Mouse (Mus musculus) liver, embryonic 15.5 days (tissue): Measurements from ENCODE around the gene Fam228b. TPM values are rescaled to one million over a fixed set of nuclear protein-coding genes. Genes with fewer than 3 reads are reported as not detected.
"Not testable (repeated sequence)": the region's sequence is repeated elsewhere in the genome, so short reads cannot be mapped to it uniquely, and the experiment has no call there.

Source experiments
- ATAC-seq: fragments of 200-750 bp; cut with Nextera tagmentation; 2 replicates; pipeline ENCODE4 v1.8.0; 2017; ENCODE audit warnings: moderate number of reproducible peaks, mild to moderate bottlenecking, moderate library complexity; ENCODE audit not compliant: insufficient read depth
- H3K27ac ChIP-seq: fragments of 300-500 bp; sonication (generic); replicated peaks from 2 replicates; pipeline ENCODE4 v1.5.1; 2015; ENCODE audit warnings: mild to moderate bottlenecking, inconsistent platforms
- H3K27me3 ChIP-seq: fragments of 300-500 bp; sonication (generic); 2 replicates; pipeline ENCODE4 v1.6.1; 2015; ENCODE audit warnings: mild to moderate bottlenecking, inconsistent platforms
- H3K36me3 ChIP-seq: fragments of 300-500 bp; sonication (generic); replicated peaks from 2 replicates; pipeline ENCODE4 v1.6.1; 2015; ENCODE audit warnings: moderate library complexity, mild to moderate bottlenecking, inconsistent platforms
- H3K4me1 ChIP-seq: fragments of 300-500 bp; sonication (generic); replicated peaks from 2 replicates; pipeline ENCODE4 v1.6.1; 2015; ENCODE audit warnings: inconsistent platforms
- H3K4me2 ChIP-seq: fragments of 300-500 bp; sonication (generic); 2 replicates; pipeline ENCODE4 v1.6.1; 2015; ENCODE audit warnings: moderate library complexity, mild to moderate bottlenecking, inconsistent platforms
- H3K4me3 ChIP-seq: fragments of 300-500 bp; sonication (generic); replicated peaks from 2 replicates; pipeline ENCODE4 v1.5.1; 2015; ENCODE audit warnings: mild to moderate bottlenecking, inconsistent platforms
- H3K9ac ChIP-seq: fragments of 300-500 bp; sonication (generic); 2 replicates; pipeline ENCODE4 v1.6.1; 2015; ENCODE audit warnings: moderate library complexity, mild to moderate bottlenecking, inconsistent platforms
- H3K9me3 ChIP-seq: fragments of 300-500 bp; sonication (generic); replicated peaks from 2 replicates; pipeline ENCODE4 v1.6.1; 2016; ENCODE audit warnings: inconsistent platforms
- WGBS: fragments of 180-500 bp; shearing (Covaris S2); methylation state at CpG from one replicate; pipeline ENCODE4 v1.1.7; 2015; ENCODE audit warnings: mixed read lengths; ENCODE audit not compliant: insufficient replicate concordance; 5-methylcytosine and 5-hydroxymethylcytosine counted together
- polyA plus RNA-seq: library from polyadenylated mRNA; unstranded; fragments of >200 nt; fragmentation: Nextera tagmentation; extraction: Ambion mirVana; gene quantifications from 2 replicates; pipeline ENCODE4 v1.2.1, GENCODE M21; 2015

Gene Fam228b
- 0.53 and 0.55 TPM in 2 replicates for polyA plus RNA-seq

DNA sequence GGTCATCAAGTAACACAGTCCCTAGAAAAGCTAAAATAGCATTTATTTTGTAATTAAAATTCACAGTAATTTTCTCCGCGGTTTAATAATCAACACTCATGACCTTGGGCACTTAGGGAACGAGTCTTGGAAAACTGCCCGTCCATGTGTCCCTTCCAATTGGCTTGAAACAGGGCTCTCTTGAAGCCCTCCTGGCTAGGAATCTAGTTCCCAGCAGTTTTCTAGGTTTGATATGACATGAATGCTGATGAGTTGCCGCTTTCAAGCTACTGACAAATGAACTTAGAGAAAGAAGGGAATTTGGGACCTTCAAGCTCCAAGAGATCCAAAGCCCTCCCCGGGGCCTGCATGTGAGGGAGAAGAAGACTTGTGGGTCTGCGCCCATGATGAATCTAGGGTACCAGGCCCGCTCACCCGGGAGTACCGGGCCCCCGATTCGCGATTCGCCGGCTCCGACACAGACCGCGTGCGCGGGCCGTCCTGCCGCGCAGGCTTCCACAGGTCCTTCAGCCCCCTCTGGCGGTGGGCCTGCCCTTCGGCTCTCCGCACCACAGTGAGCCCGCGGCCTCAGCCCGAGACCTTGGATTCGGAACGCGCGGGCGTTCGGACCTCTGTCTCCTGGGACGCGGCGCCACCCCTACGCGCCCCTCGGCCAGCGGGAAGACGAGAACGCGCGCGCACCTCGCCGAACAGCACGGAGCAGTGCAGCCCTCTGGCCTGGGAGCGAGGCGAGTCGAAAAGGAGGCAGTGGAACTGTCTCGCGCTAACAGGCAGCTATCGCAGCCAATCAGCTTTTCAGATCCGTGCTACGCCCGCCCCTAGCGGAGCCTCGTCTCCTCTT is at the start of gene Fam228b, which contains the start of gene Pfn4:
Fam228b (minus strand) TSS at position 776 of the 841 bp plus-strand sequence.
Pfn4 (plus strand) TSS at position 531 of the 841 bp plus-strand sequence.
- no peaks in the 10 kb centered on the region for H3K36me3 ChIP-seq
- ATAC-seq = peak; percentile 98
- peaks cover 12% of the 10 kb centered on the region for H3K4me1 ChIP-seq
- H3K4me2 ChIP-seq = peak within 1 kb of the TSS; percentile 93
- no peaks in the 10 kb centered on the region for H3K9me3 ChIP-seq
- no peaks in the 10 kb centered on the region for H3K27me3 ChIP-seq
- WGBS = 5% methylated on average over 61 of the region's 61 CpGs
- peak within 1 kb of the TSS; percentile 79 for H3K4me3 ChIP-seq
- peak within 1 kb of the TSS; percentile 88 for H3K9ac ChIP-seq
- H3K27ac ChIP-seq = peak within 1 kb of the TSS; percentile 77

DNA sequence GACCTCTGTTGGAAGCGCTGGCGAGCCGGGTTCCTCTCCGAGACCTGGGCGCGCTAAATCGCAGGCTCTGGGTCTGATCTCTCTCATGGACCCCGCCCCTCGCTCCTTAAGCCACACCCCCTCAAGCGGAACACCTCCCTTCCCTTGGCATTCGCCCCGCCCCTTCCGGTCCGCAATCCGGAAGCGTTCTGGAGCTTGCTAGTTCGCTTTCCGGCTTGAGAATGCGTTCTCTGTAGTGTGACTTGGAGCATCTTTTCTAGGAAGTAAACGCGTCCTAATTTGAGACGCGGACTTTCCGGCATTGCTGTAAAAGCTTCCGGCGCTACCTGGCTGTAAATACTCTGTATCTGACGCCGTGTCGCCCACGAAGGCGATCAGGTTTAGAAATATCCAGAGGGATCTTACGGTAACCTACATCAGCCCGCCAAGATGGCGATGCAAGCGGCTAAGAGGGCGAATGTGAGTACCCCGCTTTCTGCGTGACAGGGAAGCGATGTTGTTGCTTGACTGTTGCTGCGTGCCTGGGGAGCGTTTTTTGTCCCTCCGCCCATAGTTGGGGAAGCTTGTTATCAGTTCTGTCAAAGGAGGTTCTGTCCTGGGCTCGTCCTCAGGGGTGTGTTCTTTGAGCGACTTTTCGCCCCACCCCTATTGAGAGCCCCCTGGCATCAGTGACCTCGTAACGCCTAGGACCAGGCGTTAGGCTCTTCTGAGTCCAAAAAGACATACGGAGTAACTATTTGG is 48.5 kb upstream of the Fam228b start, which contains the start of gene Sf3b6:
Sf3b6 (plus strand) TSS at position 184 of the 741 bp plus-strand sequence.
- peaks cover 31% of the 10 kb centered on the region for H3K4me1 ChIP-seq
- peak within 1 kb of the TSS; percentile 84 for H3K4me2 ChIP-seq
- WGBS = under 1% methylated on average over 49 of the region's 49 CpGs
- no peaks in the 10 kb centered on the region for H3K9me3 ChIP-seq
- H3K4me3 ChIP-seq = peak within 1 kb of the TSS; percentile 91
- peak; percentile 97 for ATAC-seq
- H3K9ac ChIP-seq = peak within 1 kb of the TSS; percentile 71
- H3K27me3 ChIP-seq = no peaks in the 10 kb centered on the region
- peaks cover 26% of the 10 kb centered on the region for H3K36me3 ChIP-seq
- H3K27ac ChIP-seq = peak within 1 kb of the TSS; percentile 94

DNA sequence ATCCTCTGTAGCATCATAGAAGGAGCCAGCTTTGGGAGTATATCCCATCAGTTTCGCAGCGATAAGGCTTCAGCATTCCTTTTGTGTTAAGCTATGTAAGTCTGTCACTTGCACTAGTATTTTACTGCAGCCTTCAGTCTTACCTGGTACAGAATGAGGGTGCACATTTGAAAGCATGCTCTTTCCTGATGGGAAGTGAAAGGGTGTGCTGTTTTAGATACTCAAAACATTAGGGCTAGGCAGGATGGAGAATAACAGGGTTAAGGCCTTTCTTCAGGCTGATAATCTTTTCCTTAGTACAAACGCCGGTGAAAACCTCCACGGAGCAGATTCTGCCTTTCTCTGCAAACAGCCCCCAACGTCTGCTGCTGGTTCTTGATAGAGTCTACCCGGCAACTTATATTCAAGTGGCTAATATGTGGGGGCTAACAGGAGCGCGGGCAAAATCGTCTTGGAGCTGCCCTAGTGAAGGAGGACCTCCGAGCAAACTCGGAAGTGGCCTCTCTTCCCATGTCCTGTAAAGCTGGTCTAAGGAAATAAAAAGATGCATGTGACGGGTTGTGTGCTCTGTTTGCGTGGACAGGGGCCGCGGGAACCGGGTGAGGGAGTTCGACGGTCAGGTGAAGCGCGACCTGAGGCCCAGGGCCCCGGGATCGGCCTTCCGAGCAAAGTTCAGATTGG is 47.8 kb upstream of the Fam228b start:
- WGBS = 9% methylated on average over 24 of the region's 24 CpGs
- peak overlapping the region; percentile 84 for H3K4me2 ChIP-seq
- H3K27ac ChIP-seq = peak overlapping the region; percentile 94
- peaks cover 19% of the 10 kb centered on the region for H3K36me3 ChIP-seq
- no peaks in the 10 kb centered on the region for H3K27me3 ChIP-seq
- H3K9ac ChIP-seq = peak overlapping the region; percentile 71
- no peaks in the 10 kb centered on the region for H3K9me3 ChIP-seq
- peaks cover 31% of the 10 kb centered on the region for H3K4me1 ChIP-seq
- peak overlapping the region; percentile 91 for H3K4me3 ChIP-seq
- ATAC-seq = no peak; the same call in 1 of the 2 replicates

DNA sequence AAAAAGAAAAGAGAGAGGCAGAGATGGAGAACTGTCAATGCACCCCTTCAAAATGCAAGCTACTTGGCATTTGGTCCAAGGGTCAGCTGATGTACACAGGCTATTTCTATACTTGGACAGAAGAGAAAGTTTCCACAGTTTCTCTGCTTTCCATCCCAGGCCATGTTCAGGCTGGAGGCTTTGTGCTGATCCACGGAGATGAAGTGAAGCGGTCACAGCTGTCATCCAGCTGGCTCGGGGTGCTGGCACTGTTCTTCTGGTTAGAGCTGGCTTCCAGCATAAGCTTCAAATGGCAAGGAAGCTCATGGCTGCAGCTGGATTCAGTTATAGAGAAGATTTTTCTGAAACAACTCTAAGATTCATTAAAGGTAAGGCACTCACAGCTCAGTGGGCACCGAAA is 44.6 kb upstream of the Fam228b start:
- Histone ChIP-seq H3K4me3 (no peak overlapping the region), H3K27ac (no peak overlapping the region), H3K9me3 (no peaks in the 10 kb centered on the region), H3K4me1 (peaks cover 22% of the 10 kb centered on the region), H3K4me2 (no peak overlapping the region), H3K36me3 (no peaks in the 10 kb centered on the region), H3K9ac (no peak overlapping the region), H3K27me3 (no peaks in the 10 kb centered on the region)
- ATAC-seq = no peak
- 63% methylated on average over 4 of the region's 4 CpGs for WGBS

DNA sequence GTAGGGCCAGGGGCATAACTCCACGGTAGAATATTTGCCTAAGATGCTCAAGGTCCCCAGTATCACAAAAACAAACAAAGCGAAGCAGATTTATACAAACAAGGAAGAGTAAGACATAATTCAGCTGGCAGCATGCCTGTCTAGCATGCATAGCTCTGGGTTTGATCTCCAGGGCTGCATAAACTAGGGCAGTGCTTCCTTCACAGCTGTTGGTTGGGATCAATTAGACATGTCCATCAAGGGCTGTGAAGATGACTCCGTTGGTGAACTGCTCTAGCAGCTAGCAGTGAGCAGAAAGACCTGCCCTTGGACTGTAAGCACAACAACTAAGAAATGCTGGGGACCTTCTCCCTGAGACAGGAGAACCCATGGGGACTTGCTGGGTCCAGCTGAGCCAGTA is 42.6 kb upstream of the Fam228b start:
- Histone ChIP-seq H3K9ac (no peak overlapping the region), H3K9me3 (no peaks in the 10 kb centered on the region), H3K4me3 (no peak overlapping the region), H3K27ac (no peak overlapping the region), H3K4me1 (peaks cover 9% of the 10 kb centered on the region), H3K36me3 (no peaks in the 10 kb centered on the region), H3K27me3 (no peaks in the 10 kb centered on the region), H3K4me2 (no peak overlapping the region)
- WGBS = 52% methylated on average over 3 of the region's 3 CpGs
- ATAC-seq = no peak

DNA sequence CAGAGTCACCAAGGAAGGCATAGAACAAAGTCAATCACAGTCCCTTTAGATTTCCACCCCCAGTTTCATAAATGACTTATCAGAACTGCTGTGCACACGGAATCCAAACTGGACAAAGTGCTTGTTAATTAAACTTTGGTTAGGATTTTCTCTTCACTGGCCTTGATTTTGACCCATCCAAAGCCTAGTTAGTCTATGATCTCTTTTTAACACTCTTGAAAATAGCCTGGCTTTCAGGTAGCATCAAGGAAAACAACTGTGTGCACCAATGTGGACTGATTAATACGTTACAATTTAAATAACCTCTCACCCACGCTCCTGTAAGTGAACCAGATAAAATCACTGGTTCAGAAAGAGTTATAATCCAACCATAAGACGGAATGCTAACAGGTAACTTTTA is 42.0 kb upstream of the Fam228b start:
- Histone ChIP-seq H3K4me3 (no peak overlapping the region), H3K27me3 (no peaks in the 10 kb centered on the region), H3K27ac (no peak overlapping the region), H3K4me2 (no peak overlapping the region), H3K9me3 (no peaks in the 10 kb centered on the region), H3K36me3 (no peaks in the 10 kb centered on the region), H3K4me1 (0 out of 2 replicates have a peak, but pooled peaks cover 3% of the 10 kb centered on the region), H3K9ac (no peak overlapping the region)
- no peak for ATAC-seq
- 58% methylated on average over 4 of the region's 4 CpGs for WGBS

DNA sequence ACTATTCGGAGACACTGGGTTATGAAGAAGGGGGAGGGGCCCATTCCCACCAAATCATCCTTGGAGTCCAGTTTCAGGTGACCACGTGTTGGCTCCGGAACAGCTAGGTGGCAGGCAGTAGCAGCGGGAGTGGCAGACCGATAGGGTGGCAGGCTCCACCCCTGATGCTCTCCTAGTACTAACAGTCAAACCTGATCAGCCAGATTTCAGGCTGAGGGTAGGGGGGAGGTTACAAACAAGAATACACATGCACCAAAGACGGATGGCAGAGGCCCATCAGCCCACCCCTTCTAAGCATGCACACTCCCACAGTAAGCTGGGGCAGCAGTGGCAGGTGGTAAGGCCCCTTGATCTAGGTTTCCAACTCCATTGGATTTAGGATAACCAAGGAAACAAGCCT is 28.4 kb upstream of the Fam228b start:
- H3K27ac ChIP-seq, H3K9me3 ChIP-seq, H3K4me2 ChIP-seq, H3K4me1 ChIP-seq, H3K27me3 ChIP-seq, ATAC-seq, H3K36me3 ChIP-seq, H3K9ac ChIP-seq, H3K4me3 ChIP-seq: not testable (repeated sequence)
- WGBS = 66% methylated on average over 6 of the region's 6 CpGs

DNA sequence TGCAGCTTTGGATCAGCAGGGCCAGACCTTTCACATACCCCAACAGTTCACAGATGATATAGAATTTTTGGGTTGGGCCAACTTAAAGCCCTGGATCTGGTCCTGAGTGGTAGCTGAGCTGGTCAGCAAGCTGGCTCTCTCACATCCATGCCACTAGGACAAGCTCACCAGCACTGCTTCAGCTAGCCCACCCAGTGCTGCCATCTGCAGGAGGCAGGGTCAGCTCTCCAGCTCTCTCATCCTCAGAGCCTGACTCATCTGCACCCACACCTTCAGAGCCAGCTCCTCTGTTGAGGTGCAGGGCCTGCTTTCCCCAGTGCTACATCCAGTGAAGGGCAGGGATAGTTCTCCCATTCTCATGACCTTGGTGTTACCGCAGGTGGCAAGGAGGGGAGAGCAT is 24.7 kb upstream of the Fam228b start:
- Histone ChIP-seq H3K4me3 (no peak overlapping the region), H3K4me2 (no peak overlapping the region), H3K9ac (no peak overlapping the region), H3K27me3 (no peaks in the 10 kb centered on the region), H3K27ac (no peak overlapping the region), H3K36me3 (no peaks in the 10 kb centered on the region), H3K4me1 (no peaks in the 10 kb centered on the region), H3K9me3 (no peaks in the 10 kb centered on the region)
- no peak for ATAC-seq
- 67% methylated on average over 1 of the region's 1 CpGs for WGBS

DNA sequence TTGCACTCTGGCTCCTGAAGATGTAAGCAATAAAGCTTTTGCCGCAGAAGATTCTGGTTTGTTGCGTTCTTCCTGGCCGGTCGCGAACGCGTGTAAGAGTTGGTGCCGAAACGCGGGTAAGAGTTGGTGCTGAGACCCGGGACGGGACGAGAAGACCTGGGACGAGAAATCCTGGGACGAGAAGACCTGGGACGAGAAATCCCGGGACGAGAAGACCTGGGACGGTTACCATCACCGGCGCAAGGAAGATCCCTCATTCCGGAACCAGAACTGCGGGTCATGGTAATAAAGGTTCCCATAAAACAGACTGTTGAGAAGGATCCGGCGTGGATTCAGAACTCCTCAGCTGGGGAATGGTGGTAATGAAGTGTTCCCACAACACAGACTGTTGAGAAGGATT is 19.1 kb upstream of the Fam228b start:
- H3K27me3 ChIP-seq, ATAC-seq, H3K27ac ChIP-seq, H3K4me2 ChIP-seq, H3K4me1 ChIP-seq, H3K9me3 ChIP-seq, H3K4me3 ChIP-seq, H3K9ac ChIP-seq, H3K36me3 ChIP-seq: not testable (repeated sequence)
- WGBS = 83% methylated on average over 25 of the region's 25 CpGs

DNA sequence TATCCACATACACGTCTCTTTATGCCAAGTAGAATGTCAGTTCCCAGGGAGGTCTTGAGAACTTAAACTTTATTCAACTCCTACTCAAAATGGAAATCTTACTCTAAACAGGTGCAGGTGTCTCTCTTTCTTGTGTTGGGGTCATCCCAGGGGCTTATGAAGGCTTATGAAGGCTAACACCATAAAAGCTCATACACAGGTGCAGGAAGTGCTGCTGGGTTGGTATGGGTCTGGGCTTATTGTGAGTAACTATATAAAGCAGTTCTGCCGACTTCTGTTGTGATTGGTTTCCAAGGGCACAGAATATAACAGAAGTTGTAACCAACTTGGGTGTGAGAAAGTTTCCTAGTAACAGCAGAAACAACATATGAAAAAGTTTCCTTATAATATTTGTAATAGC is 15.4 kb upstream of the Fam228b start:
- Histone ChIP-seq H3K9ac (no peak overlapping the region), H3K9me3 (no peaks in the 10 kb centered on the region), H3K36me3 (no peaks in the 10 kb centered on the region), H3K27me3 (no peaks in the 10 kb centered on the region), H3K4me2 (no peak overlapping the region), H3K4me1 (no peaks in the 10 kb centered on the region), H3K4me3 (no peak overlapping the region), H3K27ac (no peak overlapping the region)
- no peak for ATAC-seq
- WGBS = 46% methylated on average over 2 of the region's 2 CpGs

DNA sequence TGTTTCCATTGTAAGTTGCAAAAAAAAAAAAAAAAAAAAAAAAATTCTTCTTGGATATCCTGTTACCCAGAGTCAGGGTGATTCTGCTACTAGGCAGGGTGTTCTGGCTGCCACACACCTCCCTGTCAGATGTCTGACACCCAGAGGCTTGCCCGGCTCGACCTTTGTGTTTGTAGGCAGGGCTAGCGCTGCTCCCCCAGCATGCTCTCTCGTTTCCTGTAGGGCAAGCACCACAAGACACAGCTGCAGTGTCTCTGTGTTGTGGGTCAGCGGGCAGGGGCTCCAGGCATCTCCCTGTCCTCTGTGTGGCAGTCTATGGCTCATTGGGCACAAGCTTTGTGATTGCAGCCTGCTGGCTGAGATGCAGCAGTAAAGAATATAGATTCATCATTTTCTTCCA is 14.5 kb upstream of the Fam228b start:
- no peaks in the 10 kb centered on the region for H3K9me3 ChIP-seq
- H3K4me1 ChIP-seq = no peaks in the 10 kb centered on the region
- H3K9ac ChIP-seq = no peak overlapping the region
- ATAC-seq = no peak
- H3K36me3 ChIP-seq = no peaks in the 10 kb centered on the region
- no peak overlapping the region for H3K4me3 ChIP-seq
- H3K27ac ChIP-seq = no peak overlapping the region
- no peak overlapping the region for H3K4me2 ChIP-seq
- 47% methylated on average over 5 of the region's 5 CpGs for WGBS
- no peaks in the 10 kb centered on the region for H3K27me3 ChIP-seq
